10 mouse cellular contexts compared by ENCODE assay signal in the genomic region with DNA sequence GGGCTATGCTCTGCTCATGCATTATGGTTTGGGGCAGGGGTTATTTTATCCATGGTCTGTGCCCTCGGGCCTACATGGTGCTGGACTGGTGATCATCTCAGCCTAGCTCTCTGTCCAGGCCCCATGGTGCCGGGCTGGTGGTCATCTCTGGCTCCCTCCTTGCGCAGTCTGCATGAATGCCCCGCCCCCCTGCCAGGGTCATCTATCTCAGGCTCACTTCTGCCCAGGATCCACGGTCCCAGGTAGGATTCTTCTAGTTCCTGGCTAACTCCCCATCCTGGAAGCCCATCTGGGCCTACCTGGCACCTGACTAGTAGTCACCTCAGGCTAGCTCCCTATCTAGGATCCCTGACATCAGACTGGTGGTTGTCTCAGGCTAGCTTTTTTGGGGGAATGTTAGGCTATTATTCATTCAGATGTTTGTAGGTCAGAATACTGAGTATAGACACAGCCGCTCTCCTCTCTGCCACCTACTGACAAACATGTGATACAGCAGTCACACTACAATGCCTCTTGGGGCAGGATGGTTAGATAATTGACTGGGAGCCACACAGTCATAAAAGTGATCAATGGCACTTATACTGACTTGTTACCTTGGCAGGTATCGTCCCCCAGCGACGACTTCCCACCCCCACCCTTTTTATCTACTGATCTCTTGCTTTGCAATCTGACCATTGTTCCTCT.
DNase-seq lines count a peak whose midpoint lies in the region; ATAC-seq and TF ChIP-seq lines count a peak whose summit lies in the region.
"Had no signal": no experiment of that assay in that cellular context is flagged by ENCODE, and none has a peak within 500 bp of the region (broad histone marks: within the 10 kb centered on the region; RNA-seq: fewer than 3 reads in every experiment).

No protein-coding gene starts in this region.

- H3K4me1 ChIP-seq in lung, postnatal 0 days (ENCODE audit: insufficient read depth, low read depth, low read length): no peaks in the 10 kb centered on the region
- H3K4me1 ChIP-seq: liver, embryonic 13.5 days; stomach, embryonic 15.5 days had no signal

- no peak for TF ChIP-seq EP300 in lung, postnatal 0 days (IDR thresholded peaks at IDR 0.05)

- no peaks in the 10 kb centered on the region for H3K9me3 ChIP-seq in lung, postnatal 0 days (ENCODE audit: low read length)
- H3K9me3 ChIP-seq: liver, embryonic 13.5 days; stomach, embryonic 15.5 days had no signal

- no peak overlapping the region for H3K27ac ChIP-seq in lung, postnatal 0 days (ENCODE audit: low read length)
- H3K27ac ChIP-seq: liver, embryonic 13.5 days; stomach, embryonic 15.5 days had no signal

- 58% methylated on average over 9 of the region's 9 CpGs for WGBS in lung, postnatal 0 days

- H3K27me3 ChIP-seq in lung, postnatal 0 days (replicated peaks; ENCODE audit: insufficient read depth, low read length): no peaks in the 10 kb centered on the region
- H3K27me3 ChIP-seq: liver, embryonic 13.5 days; stomach, embryonic 15.5 days had no signal

- no peak overlapping the region for H3K9ac ChIP-seq in lung, postnatal 0 days (replicated peaks; ENCODE audit: low read depth)
- H3K9ac ChIP-seq: liver, embryonic 13.5 days; stomach, embryonic 15.5 days had no signal

- peak; percentile 62; the same call in 1 of the 2 replicates for ATAC-seq in frontal cortex, adult (ENCODE audit: low TSS enrichment)
- ATAC-seq in lung, postnatal 0 days: no peak

- H3K36me3 ChIP-seq in lung, postnatal 0 days (ENCODE audit: insufficient read depth, low read length): no peaks in the 10 kb centered on the region
- H3K36me3 ChIP-seq: liver, embryonic 13.5 days; stomach, embryonic 15.5 days had no signal

- TF ChIP-seq CTCF in lung, postnatal 0 days (IDR thresholded peaks at IDR 0.05): peak; percentile 69

- no peak overlapping the region for H3K4me2 ChIP-seq in lung, postnatal 0 days (replicated peaks; ENCODE audit: low read depth, low read length)
- H3K4me2 ChIP-seq: liver, embryonic 13.5 days; stomach, embryonic 15.5 days had no signal

- no peak overlapping the region for H3K4me3 ChIP-seq in lung, postnatal 0 days (ENCODE audit: low read depth, low read length)
- H3K4me3 ChIP-seq: liver, embryonic 13.5 days; stomach, embryonic 15.5 days had no signal

- no peak for DNase-seq in frontal cortex, postnatal 25 days (ENCODE audit: low spot score in 2 of 2)
- no peak for DNase-seq in lung, postnatal 0 days (ENCODE audit: low spot score)
- DNase-seq in lung, postnatal 4 days: no peak
- DNase-seq in cerebellum, adult 8-10 months: peak; percentile 23
- DNase-seq in lung, postnatal 25 days (ENCODE audit: low spot score): peak; percentile 10
- DNase-seq in gastrocnemius, postnatal 10 days: no peak
- DNase-seq in right cerebral cortex, postnatal 36 days (ENCODE audit: low spot score in 2 of 2): no peak
- DNase-seq: liver, embryonic 13.5 days had no signal

Comparison
In these comparisons a context has a peak if more than half of its experiments do, and no peak if none do; other contexts are left out.
1. DNase-seq: peak in cerebellum, adult 8-10 months (single experiment) and lung, postnatal 25 days (single experiment); none in frontal cortex, postnatal 25 days (0 of 2), lung, postnatal 0 days (single experiment), lung, postnatal 4 days (0 of 2), gastrocnemius, postnatal 10 days (single experiment) and right cerebral cortex, postnatal 36 days (0 of 2).